Mouse (Mus musculus) adrenal gland (tissue): ENCODE results near the gene Pdss2.

Source experiments
- intact Hi-C: fragments of 180-260 bp; cut with DNase I; formaldehyde crosslinking; loops from one replicate; pipeline ENCODE4 v1.15.1; 2025
- long read RNA-seq, 2 experiments: library from polyadenylated mRNA; unstranded; transcript quantifications; one replicate each; pipeline ENCODE4 v2.0.0; 2020; ENCODE audit warnings: borderline replicate concordance in 1 of 2; ENCODE audit not compliant: insufficient replicate concordance in 1 of 2

The Pdss2 gene
- long read RNA-seq, experiment 1, transcript Pdss2-201 (8 exons, 2,127 nt), result major isoform, 9 of 11 reads
- long read RNA-seq, experiment 1, partial matches to known transcripts, result 1 of 11 reads
- long read RNA-seq, experiment 1, other reads (novel, unspliced or antisense), result 0 of 11 reads
- long read RNA-seq, experiment 2, transcript Pdss2-201 (8 exons, 2,127 nt), result major isoform, 7 of 16 reads
- long read RNA-seq, experiment 2, partial matches to known transcripts, result 3 of 16 reads
- long read RNA-seq, experiment 2, other reads (novel, unspliced or antisense), result 6 of 16 reads

- intact Hi-C loops, result no loop called here
Measured at GRCm38 (mm10) chr10:43220910-43221625, at the start of gene Pdss2. Pdss2 (plus strand) TSS chr10:43221486.

DNA sequence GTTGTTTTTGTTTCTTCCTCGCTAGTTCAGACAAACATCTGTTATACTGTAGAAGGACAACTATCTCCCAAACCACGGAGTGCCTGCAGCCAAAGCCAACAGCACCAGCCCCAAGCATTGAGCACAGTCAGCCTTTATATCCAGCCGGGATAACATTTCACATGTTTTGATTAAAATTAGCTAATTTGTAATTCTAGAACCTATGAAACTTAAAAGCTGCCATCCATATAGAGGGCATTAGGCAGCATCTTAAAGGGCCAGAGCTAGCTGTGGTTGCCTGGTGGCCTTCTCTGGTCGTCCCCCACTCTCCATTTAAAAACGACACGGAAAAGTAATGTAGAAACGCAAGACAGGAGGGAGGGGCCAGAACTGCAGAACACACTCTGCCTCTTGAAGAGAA, 49.2 kb upstream of the Pdss2 start:
- intact Hi-C loops, result loop anchor here (10.0 kb wide), 1 partner anchor 137 kb away; no protein-coding TSS in a partner anchor

DNA sequence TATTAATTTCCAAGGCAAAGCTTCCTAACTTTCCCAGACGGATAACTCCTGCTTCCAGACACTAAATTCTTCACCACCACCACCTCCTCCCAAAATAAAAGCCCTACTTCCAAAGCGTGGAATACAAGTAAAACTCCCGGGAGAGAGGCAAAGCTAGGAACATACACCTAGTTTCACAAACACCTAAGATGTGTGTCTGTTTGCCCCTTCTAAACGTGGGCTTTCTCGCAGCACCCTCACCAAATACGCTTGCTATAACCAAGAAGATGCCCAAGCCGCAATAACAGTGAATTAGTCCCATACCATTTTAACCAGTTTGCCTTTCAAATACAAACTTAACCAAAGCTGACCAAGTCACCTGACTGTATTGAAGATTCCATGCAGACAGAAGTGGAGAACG, 48.7 kb upstream of the Pdss2 start:
- intact Hi-C loops, result loop anchor here (10.0 kb wide), 1 partner anchor 138 kb away; no protein-coding TSS in a partner anchor

DNA sequence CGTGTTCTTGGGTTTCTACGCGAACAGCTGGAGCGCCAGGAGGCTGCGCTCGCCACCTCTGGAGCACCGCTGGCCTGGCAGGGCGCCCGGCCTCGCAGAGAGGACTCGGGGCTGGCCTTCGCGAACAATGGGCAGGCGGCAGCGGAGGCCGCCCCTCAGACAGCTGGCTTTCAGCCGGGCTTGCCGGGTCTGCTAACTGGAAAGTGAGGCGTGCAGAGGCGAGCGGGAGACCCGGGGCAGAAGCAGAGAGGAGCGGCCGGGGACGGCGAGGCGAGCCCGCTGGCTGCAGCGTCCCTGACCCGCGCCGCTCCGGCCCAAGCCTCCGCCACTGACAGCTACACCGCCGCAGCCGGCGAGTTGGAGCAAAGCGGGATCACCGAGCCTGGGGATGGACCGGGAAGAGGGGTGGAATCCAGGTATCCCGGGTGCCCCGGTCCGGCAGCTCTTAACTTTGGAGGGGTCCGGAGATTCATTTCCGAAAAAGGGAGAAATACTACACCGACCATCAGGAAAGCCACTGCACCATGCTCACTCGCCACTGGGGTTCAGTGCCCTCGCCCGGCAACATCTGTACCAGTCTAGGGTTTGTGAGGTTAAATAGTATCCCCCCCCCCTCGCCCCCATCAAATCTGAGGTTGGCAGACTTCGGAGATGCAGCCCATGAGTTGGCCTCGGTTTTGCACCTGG, 48.0 kb upstream of the Pdss2 start:
- intact Hi-C loops, result loop anchor here (10.0 kb wide), 1 partner anchor 138 kb away; no protein-coding TSS in a partner anchor

DNA sequence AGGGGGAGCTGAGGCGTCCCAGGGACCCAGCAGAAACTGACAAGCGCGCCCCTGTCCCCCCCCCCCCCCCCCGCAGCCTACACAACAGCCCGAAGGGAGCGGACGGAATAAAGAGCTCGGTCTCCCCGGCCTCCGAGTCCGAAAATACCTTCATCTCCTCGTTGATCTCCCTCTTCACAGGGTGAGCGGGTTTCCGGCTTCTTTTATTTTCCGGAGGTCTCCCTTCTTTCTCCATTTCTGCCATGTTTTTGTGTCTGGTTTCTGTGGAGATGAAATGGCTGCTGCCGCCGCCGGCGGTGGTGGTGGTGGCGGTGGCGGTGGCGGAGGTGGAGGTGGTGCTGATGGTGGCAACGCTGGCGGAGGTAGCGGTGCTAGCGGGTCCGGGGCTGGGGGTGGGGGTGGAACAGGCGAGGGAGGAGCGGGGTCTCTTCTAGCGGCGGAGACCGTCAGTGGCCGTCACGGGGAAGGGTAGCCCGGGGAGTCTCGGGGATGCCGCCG, 47.4 kb upstream of the Pdss2 start:
- intact Hi-C loops, result loop anchor here (10.0 kb wide), 1 partner anchor 139 kb away; no protein-coding TSS in a partner anchor

DNA sequence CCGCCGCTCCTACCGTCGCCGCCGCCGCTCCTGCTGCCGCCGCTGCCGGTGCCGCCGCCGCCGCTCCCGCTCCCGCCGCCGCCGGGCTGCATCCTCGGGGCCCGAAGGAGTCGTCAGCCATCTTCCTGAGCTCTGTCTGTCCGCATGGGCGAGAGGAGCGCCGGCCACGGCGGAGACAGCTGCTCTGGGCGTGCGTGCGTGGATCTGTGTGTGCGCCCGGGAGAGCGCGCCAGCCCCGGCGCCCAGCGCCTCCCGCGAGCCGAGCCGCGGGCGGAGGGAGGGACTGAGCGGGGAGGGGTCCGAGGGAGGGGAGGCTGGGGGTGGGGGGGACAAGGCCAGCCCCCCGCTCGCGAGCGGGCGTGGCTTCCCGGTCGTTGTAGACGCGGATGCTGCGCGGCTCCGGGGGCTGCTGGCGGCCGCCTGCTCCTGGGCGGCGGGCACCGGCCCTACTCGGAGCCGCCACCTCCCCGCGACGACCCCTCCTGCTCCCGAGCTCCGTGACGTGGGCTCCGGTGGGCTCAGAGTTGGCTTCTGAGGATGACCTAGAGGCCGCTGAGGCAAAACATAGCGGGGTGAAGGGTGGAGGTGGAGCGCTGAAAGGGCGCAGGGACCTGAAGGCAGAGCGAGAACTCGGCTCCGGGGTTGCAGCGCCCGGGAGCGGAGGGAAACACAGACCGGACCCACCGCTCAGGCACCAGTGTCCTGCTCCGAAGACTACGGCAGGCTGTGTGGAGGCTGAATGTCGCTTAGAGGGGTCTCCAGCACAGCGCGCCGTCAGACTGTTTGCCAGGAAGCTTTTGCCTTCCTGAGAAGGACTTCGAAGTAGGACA, 46.7 kb upstream of the Pdss2 start, which contains the start of the genes Sobp and 9030612E09Rik:
Sobp (minus strand) TSS at position 205 of the 830 bp plus-strand sequence.
9030612E09Rik (plus strand) TSS at position 379 of the 830 bp plus-strand sequence.
- intact Hi-C loops, result loop anchor here (10.0 kb wide), 1 partner anchor 140 kb away; no protein-coding TSS in a partner anchor

GRCm38 (mm10) chr10:43175156-43175601, 46.1 kb upstream of the Pdss2 start:
- intact Hi-C loops, result loop anchor here (10.0 kb wide), 1 partner anchor 140 kb away; no protein-coding TSS in a partner anchor

DNA sequence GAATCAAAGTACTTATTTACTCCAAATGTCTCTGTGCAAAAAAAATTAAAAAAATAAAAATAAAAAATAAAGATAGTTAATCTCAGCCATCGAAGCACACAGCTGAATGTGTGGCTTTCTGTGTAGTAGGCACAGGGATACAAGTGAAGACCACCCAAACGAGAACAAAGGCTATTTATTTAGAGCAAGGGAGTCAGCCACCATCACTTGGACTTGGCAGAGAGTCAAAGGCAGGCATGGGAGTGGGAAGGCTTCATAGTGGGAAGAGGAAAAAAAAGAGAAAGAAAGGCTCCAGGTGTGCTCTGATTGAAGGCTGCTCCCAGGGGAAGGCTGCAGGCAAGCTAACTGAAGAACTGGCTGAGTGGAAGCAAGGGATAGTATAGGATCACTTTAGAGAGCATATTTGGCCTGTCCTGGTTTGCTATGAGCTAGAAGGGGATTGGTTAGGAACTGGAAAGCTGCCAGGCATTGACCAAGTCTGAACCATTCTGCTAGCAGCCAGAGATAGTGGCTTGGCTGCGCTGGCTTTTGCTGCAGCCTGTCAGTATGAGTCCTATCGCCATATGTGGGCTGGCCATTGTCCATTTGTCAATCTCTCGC, 40.9 kb upstream of the Pdss2 start:
- intact Hi-C loops, result no loop called here

DNA sequence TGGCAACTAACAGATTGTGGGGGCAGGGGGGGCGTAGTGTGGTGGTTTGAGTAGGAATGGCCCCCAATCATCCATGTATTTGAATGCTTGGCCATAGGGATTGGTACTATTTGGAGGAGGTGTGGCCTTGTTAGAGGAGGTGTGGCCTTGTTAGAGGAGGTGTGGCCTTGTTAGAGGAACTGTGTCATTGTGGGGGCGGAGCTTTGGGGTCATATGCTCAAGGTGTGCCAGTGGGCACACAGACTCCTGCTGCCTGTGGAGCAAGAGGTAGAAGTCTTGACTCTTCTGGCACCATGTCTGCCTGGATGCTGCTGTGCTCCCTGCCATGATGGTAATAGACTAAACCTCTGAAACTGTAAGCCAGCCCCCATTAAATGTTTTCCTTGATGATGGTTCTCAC, 21.1 kb upstream of the Pdss2 start:
- intact Hi-C loops, result no loop called here

DNA sequence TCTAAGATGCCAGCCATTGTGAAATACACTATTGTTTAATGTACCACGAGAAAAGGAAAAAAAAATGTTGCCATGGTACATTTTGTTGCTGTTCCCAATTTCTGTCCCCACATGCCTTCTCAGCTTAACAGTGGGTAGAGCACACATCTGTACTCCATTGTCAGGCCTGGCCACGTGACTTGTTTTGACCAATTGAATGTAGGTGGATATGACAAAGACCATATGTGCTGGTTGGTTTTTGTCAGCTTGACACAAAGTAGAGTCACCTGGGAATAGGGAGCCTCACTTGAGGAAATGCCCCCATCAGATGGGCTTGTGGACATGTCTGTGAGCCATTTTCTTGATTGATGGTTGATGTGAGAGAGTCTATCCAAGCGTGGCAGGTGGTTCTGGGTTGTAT, 17.4 kb upstream of the Pdss2 start:
- intact Hi-C loops, result no loop called here

DNA sequence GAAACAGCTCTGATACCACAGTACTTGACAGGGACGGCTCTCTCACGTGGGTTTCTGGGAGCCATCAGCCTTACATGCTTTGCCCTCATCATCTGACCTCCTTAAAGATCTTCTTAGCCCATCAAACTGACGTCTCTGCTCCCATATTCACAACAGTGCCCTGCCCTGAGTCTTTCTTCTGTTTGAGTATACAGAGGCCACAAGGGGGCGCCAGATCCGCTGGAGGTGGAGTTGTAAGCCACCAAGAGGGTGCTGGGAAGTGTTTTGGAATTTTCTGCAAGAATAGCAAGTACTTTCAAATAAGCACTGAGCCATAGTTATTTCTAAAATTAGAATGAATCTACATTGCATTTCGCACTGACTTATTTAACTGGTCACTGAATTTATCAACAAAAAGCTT, 9.4 kb upstream of the Pdss2 start:
- intact Hi-C loops, result loop anchor here (10.0 kb wide), 1 partner anchor 163 kb away; no protein-coding TSS in a partner anchor

GRCm38 (mm10) chr10:43217361-43217900, 3.9 kb upstream of the Pdss2 start:
- intact Hi-C loops, result loop anchor here (10.0 kb wide), 1 partner anchor 157 kb away; no protein-coding TSS in a partner anchor

- intact Hi-C loops, result no loop called here
Measured at GRCm38 (mm10) chr10:43220479-43220878, 807 bp upstream of the Pdss2 start.

- intact Hi-C loops, result no loop called here
Measured at GRCm38 (mm10) chr10:43221659-43222058, 373 bp downstream of the Pdss2 start.

DNA sequence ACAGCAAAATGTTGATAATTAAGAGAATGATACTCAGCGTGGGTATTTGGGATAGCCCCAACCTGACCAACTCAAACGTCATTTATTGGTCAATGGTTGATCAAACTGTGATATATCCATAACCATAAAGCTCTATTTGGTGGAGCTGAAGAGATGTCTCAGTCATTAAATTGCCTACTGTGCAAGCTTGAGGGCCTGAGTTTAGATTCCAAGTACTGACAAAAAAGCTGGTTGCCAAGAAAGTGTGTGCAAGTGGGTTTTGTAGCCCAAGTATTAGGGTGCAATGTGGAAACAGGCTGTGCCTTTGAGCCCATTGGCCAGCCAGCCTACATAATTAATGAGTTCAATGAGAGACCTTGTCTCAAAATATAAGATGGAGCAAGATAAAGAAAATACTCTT, 2.1 kb downstream of the Pdss2 start:
- intact Hi-C loops, result no loop called here

- intact Hi-C loops, result no loop called here
Measured at GRCm38 (mm10) chr10:43226391-43226790, 5.1 kb downstream of the Pdss2 start.

- intact Hi-C loops, result no loop called here
Measured at GRCm38 (mm10) chr10:43229236-43229635, 8.0 kb downstream of the Pdss2 start.

- intact Hi-C loops, result no loop called here
Measured at GRCm38 (mm10) chr10:43234522-43234921, 13.2 kb downstream of the Pdss2 start.

- intact Hi-C loops, result no loop called here
Measured at GRCm38 (mm10) chr10:43235011-43235410, 13.7 kb downstream of the Pdss2 start.
